Mouse (Mus musculus) lung, adult 2 months (tissue): ENCODE measurements around the gene Mboat7.

Source experiments
- CTCF ChIP-seq: fragments of 200-500 bp; IDR thresholded peaks from 2 replicates; pipeline ENCODE4 v1.5.1; 2011; ENCODE audit warnings: mild to moderate bottlenecking, low read length, control low read depth; ENCODE audit not compliant: insufficient read depth
- POLR2A ChIP-seq: fragments of 200-500 bp; IDR thresholded peaks from 2 replicates; pipeline ENCODE4 v1.6.1; 2011; ENCODE audit warnings: low read depth, mild to moderate bottlenecking, control low read depth, low read length, borderline replicate concordance; ENCODE audit errors: extremely low read depth

GRCm38 (mm10) chr7:3712264-3712942 lies 19.1 kb upstream of the Mboat7 start:
- TF ChIP-seq CTCF (no peak), POLR2A (no peak)
